Mouse (Mus musculus): Measurements from ENCODE around the gene Txn2. TPM values are rescaled to one million over a fixed set of nuclear protein-coding genes. Genes with fewer than 3 reads are reported as not detected.
A peak's percentile ranks its signal among the peaks of the same experiment; 100 is the strongest.

Gene Txn2
- total and polyA plus RNA-seq, 3 experiments: 260 to 403 (median 299) TPM

GRCm38 (mm10) chr15:77931689-77932016, 2.8 kb upstream of the Txn2 start:
- TF ChIP-seq POLR2A (IDR thresholded peaks at IDR 0.05; ENCODE audit: insufficient read depth, low read depth, low read length) (no peak), CTCF (IDR thresholded peaks at IDR 0.05) (no peak), EP300 (IDR thresholded peaks at IDR 0.05; ENCODE audit: insufficient read depth, low read depth, low read length) (no peak)
- 36% methylated on average over 6 of the region's 6 CpGs for WGBS
- peaks cover 12% of the 10 kb centered on the region for H3K4me1 ChIP-seq (ENCODE audit: control insufficient read depth, insufficient read depth, low read length)
- no peaks in the 10 kb centered on the region for H3K27me3 ChIP-seq (ENCODE audit: control insufficient read depth, insufficient read depth, low read length)
- H3K27ac ChIP-seq: no peak overlapping the region
- H3K79me2 ChIP-seq (replicated peaks; ENCODE audit: control insufficient read depth, insufficient read depth, low read length): no peaks in the 10 kb centered on the region
- H3K4me3 ChIP-seq: no peak overlapping the region
- no peak overlapping the region for H3K9ac ChIP-seq (ENCODE audit: low read depth, low read length)
- intact Hi-C loops (cut with DNase I): loop anchor here (5.0 to 10.0 kb wide), 2 partner anchors 183 to 241 kb away; partner anchors contain the start of gene Ift27
- no peaks in the 10 kb centered on the region for H3K36me3 ChIP-seq (ENCODE audit: control insufficient read depth, insufficient read depth, low read length)
- DNase-seq: peak; percentile 42 to 51

DNA sequence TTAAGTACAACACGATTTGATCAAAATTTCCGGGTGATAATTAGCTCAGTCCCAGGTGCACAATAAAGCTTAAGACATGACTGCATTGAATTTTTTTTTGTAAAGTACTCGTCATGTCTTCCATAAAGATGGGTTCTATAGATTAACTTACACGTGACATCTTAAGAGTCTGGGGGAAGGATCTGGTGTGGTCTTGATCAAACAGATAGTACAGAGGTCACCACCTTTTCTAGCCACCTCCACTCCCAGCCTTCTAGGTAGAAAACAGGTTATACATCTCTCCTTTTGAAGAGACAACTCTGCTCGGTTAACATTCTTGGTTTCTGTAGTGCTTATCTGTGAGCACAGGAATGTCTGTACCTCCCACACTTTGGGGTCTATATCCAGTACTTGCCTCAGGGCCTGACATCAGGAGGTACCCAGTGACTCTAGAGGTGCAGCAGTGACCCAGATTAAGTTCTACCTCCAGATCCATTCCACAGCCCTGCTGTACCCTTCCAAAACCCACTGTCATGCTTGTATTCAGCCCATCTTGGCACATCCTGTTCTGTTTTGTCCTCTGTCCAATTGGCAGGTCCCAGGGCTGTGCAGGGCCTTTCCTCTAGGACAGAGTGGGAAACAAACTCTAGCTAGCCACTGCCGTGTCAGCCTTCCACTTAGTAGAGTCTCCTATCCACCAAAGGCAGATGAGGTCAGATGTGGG, 2.3 kb upstream of the Txn2 start:
- H3K36me3 ChIP-seq (ENCODE audit: control insufficient read depth, insufficient read depth, low read length): no peaks in the 10 kb centered on the region
- H3K79me2 ChIP-seq (replicated peaks; ENCODE audit: control insufficient read depth, insufficient read depth, low read length): no peaks in the 10 kb centered on the region
- H3K9ac ChIP-seq (ENCODE audit: low read depth, low read length): no peak overlapping the region
- H3K27ac ChIP-seq: no peak overlapping the region
- TF ChIP-seq CTCF (IDR thresholded peaks at IDR 0.05) (no peak), EP300 (IDR thresholded peaks at IDR 0.05; ENCODE audit: insufficient read depth, low read depth, low read length) (no peak), POLR2A (IDR thresholded peaks at IDR 0.05; ENCODE audit: insufficient read depth, low read depth, low read length) (no peak)
- WGBS: 62% methylated on average over 6 of the region's 6 CpGs
- peak in 1 of 2 experiments; percentile 27 for DNase-seq
- intact Hi-C loops (cut with DNase I): loop anchor here (5.0 to 10.0 kb wide), 2 partner anchors 184 to 241 kb away; partner anchors contain the start of gene Ift27
- H3K4me1 ChIP-seq (ENCODE audit: control insufficient read depth, insufficient read depth, low read length): peaks cover 12% of the 10 kb centered on the region
- H3K4me3 ChIP-seq: no peak overlapping the region
- H3K27me3 ChIP-seq (ENCODE audit: control insufficient read depth, insufficient read depth, low read length): no peaks in the 10 kb centered on the region

DNA sequence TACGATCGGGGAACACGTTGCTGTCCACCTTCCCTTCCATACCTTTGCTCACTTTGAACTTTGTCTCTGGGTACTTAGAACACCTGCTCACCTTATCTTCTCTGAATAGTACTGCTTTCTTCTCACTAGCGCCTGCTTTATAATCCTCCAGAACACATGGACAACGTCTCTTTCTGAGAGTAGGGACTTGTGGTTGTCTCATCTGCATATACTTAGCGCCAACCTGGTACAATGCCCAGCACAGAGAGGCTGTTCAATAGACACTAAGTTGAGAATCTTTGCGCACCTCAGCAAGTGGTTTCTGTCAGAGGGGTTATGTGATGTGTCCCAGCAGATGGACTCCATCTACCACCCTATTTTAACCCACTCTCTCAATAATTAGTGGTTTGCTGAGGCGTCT, 998 bp upstream of the Txn2 start:
- Histone ChIP-seq H3K27me3 (ENCODE audit: control insufficient read depth, insufficient read depth, low read length) (no peaks in the 10 kb centered on the region), H3K4me1 (ENCODE audit: control insufficient read depth, insufficient read depth, low read length) (peaks cover 12% of the 10 kb centered on the region), H3K4me3 (peak overlapping the region; percentile 98), H3K27ac (peak overlapping the region; percentile 95), H3K36me3 (ENCODE audit: control insufficient read depth, insufficient read depth, low read length) (no peaks in the 10 kb centered on the region), H3K9ac (ENCODE audit: low read depth, low read length) (peak overlapping the region; percentile 45), H3K79me2 (replicated peaks; ENCODE audit: control insufficient read depth, insufficient read depth, low read length) (no peaks in the 10 kb centered on the region)
- DNase-seq: no peak
- 47% methylated on average over 8 of the region's 8 CpGs for WGBS
- TF ChIP-seq EP300 (IDR thresholded peaks at IDR 0.05; ENCODE audit: insufficient read depth, low read depth, low read length) (no peak), POLR2A (IDR thresholded peaks at IDR 0.05; ENCODE audit: insufficient read depth, low read depth, low read length) (no peak), CTCF (IDR thresholded peaks at IDR 0.05) (no peak)
- intact Hi-C loops (cut with DNase I): loop anchor here (2.0 to 10.0 kb wide), 3 partner anchors 41 to 242 kb away; partner anchors contain the start of genes Eif3d and Ift27

DNA sequence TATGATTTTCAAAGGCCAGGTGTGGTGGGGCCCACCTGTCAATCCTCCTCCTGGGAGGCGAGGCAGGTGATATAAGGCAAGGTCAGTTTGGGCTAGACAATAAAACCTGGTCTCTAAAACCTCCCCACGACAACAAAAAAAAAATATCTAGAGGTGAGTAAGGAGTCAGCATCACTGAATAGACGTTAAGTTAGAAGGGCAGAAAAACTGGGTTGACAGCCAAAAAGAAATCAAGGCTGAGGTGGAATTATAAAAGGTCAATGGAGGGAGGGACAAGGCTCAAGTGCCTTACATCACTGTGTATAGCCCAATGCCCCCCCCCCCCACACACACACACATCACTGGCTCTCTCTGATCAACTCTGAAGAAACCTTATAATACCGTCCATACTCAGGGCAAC, 715 bp downstream of the Txn2 start:
- WGBS: 22% methylated on average over 4 of the region's 4 CpGs
- Histone ChIP-seq H3K36me3 (ENCODE audit: control insufficient read depth, insufficient read depth, low read length) (no peaks in the 10 kb centered on the region), H3K4me1 (ENCODE audit: control insufficient read depth, insufficient read depth, low read length) (peaks cover 6% of the 10 kb centered on the region), H3K27me3 (ENCODE audit: control insufficient read depth, insufficient read depth, low read length) (no peaks in the 10 kb centered on the region), H3K4me3 (peak overlapping the region; percentile 98), H3K79me2 (replicated peaks; ENCODE audit: control insufficient read depth, insufficient read depth, low read length) (no peaks in the 10 kb centered on the region), H3K9ac (ENCODE audit: low read depth, low read length) (peak overlapping the region; percentile 82), H3K27ac (peak overlapping the region; percentile 95)
- TF ChIP-seq CTCF (IDR thresholded peaks at IDR 0.05) (no peak), POLR2A (IDR thresholded peaks at IDR 0.05; ENCODE audit: insufficient read depth, low read depth, low read length) (no peak), EP300 (IDR thresholded peaks at IDR 0.05; ENCODE audit: insufficient read depth, low read depth, low read length) (no peak)
- no peak for DNase-seq
- intact Hi-C loops (cut with DNase I): loop anchor here (2.0 kb wide), 1 partner anchor 43 kb away; the partner anchor contains the start of gene Eif3d

DNA sequence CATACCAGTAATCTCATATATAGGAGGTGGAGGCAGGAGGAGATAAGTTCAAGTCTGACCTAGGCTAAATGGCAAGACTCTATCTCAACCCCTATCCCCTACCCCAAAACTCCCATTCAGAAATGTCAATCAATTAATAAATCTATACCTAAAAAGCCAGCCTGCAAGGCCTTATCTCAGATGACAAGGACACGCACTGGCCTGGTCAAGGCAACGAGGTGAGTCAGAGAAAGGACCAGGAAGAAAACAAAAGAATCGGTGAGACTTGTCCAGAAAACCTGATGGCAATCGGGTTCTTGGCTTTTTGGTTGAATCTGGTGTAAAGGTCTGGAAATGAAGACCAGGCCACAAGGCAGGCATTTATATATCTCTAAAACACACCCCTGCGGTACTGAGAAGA, 1.9 kb downstream of the Txn2 start:
- 86% methylated on average over 5 of the region's 5 CpGs for WGBS

DNA sequence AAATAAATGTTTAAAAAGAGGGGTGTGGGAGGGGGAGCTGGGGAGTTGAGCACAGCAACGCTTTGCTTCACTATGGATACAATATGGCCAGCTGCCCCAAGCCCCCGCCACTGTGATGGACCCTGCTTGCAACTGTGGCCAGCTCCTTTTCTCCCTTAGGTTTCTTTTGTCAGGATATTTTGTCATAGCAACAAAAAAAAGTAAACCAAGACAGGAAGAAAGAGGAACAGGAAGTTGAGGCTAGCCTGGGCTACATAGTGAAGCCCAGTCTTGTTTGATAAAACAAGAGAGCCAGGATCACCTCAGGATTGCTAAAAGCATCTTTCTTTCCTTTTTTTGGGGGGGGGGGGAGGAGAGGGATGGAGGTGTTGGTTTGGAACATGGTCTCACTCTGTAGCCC, 3.6 kb downstream of the Txn2 start:
- intact Hi-C loops (cut with DNase I): no loop called here
- DNase-seq: no peak
- Histone ChIP-seq H3K79me2 (replicated peaks; ENCODE audit: control insufficient read depth, insufficient read depth, low read length) (no peaks in the 10 kb centered on the region), H3K27ac (no peak overlapping the region), H3K4me1 (ENCODE audit: control insufficient read depth, insufficient read depth, low read length) (peaks cover 2% of the 10 kb centered on the region), H3K4me3 (no peak overlapping the region), H3K27me3 (ENCODE audit: control insufficient read depth, insufficient read depth, low read length) (no peaks in the 10 kb centered on the region), H3K9ac (ENCODE audit: low read depth, low read length) (no peak overlapping the region), H3K36me3 (ENCODE audit: control insufficient read depth, insufficient read depth, low read length) (no peaks in the 10 kb centered on the region)
- TF ChIP-seq POLR2A (IDR thresholded peaks at IDR 0.05; ENCODE audit: insufficient read depth, low read depth, low read length): no peak
- no peak for TF ChIP-seq CTCF (IDR thresholded peaks at IDR 0.05)
- no peak for TF ChIP-seq EP300 (IDR thresholded peaks at IDR 0.05; ENCODE audit: insufficient read depth, low read depth, low read length)
- WGBS: 98% methylated on average over 2 of the region's 2 CpGs

More for the DNA sequence above, 1.9 kb downstream of the Txn2 start:
- no peak overlapping the region for H3K4me3 ChIP-seq
- H3K27ac ChIP-seq: no peak overlapping the region
- no peaks in the 10 kb centered on the region for H3K36me3 ChIP-seq (ENCODE audit: control insufficient read depth, insufficient read depth, low read length)
- peaks cover 6% of the 10 kb centered on the region for H3K4me1 ChIP-seq (ENCODE audit: control insufficient read depth, insufficient read depth, low read length)
- no peak for DNase-seq
- no peaks in the 10 kb centered on the region for H3K79me2 ChIP-seq (replicated peaks; ENCODE audit: control insufficient read depth, insufficient read depth, low read length)
- no peak overlapping the region for H3K9ac ChIP-seq (ENCODE audit: low read depth, low read length)
- TF ChIP-seq CTCF (IDR thresholded peaks at IDR 0.05) (no peak), EP300 (IDR thresholded peaks at IDR 0.05; ENCODE audit: insufficient read depth, low read depth, low read length) (no peak), POLR2A (IDR thresholded peaks at IDR 0.05; ENCODE audit: insufficient read depth, low read depth, low read length) (no peak)
- no peaks in the 10 kb centered on the region for H3K27me3 ChIP-seq (ENCODE audit: control insufficient read depth, insufficient read depth, low read length)
- intact Hi-C loops (cut with DNase I): no loop called here

All from heart, adult 2 months (tissue).